Mouse (Mus musculus) cerebellum, adult 2 months (tissue): ENCODE data around the gene Agap1. TPM values are rescaled to one million over a fixed set of nuclear protein-coding genes. Genes with fewer than 3 reads are reported as not detected.
A peak's percentile ranks its signal among the peaks of the same experiment; 100 is the strongest.

Experiments
- DNase-seq, 2 experiments: peaks; one replicate each; pipeline ENCODE4 v3.0.0; 2021
- H3K27ac ChIP-seq: fragments of 200-500 bp; 2 replicates; pipeline ENCODE4 v1.5.1; 2012; ENCODE audit warnings: low read length, control low read depth, inconsistent platforms; ENCODE audit not compliant: insufficient read depth
- H3K27me3 ChIP-seq: fragments of 200-500 bp; 2 replicates; pipeline ENCODE4 v1.6.1; 2012; ENCODE audit warnings: inconsistent platforms, mild to moderate bottlenecking, low read length, moderate library complexity; ENCODE audit not compliant: control insufficient read depth, insufficient read depth
- H3K4me1 ChIP-seq: fragments of 200-500 bp; 2 replicates; pipeline ENCODE4 v1.6.1; 2011; ENCODE audit warnings: low read length; ENCODE audit not compliant: control insufficient read depth, insufficient read depth
- H3K4me3 ChIP-seq: fragments of 200-500 bp; replicated peaks from 2 replicates; pipeline ENCODE3; 2011; ENCODE audit warnings: mild to moderate bottlenecking, low read depth, low read length, control low read depth; ENCODE audit not compliant: insufficient read depth
- CTCF ChIP-seq: fragments of 200-500 bp; IDR thresholded peaks from 2 replicates; pipeline ENCODE4 v1.5.1; 2011; ENCODE audit warnings: low read depth, mild to moderate bottlenecking, control low read depth, low read length, moderate library complexity, borderline replicate concordance; ENCODE audit not compliant: insufficient read depth
- POLR2A ChIP-seq: fragments of 200-500 bp; IDR thresholded peaks from 2 replicates; pipeline ENCODE4 v1.6.1; 2011; ENCODE audit warnings: low read length, control low read depth, borderline replicate concordance; ENCODE audit not compliant: insufficient read depth
- WGBS: fragments of 180-500 bp; shearing (Covaris S2); methylation state at CpG from one replicate; pipeline ENCODE4 v1.1.7; 2018; 5-methylcytosine and 5-hydroxymethylcytosine counted together
- polyA plus RNA-seq: library from polyadenylated mRNA; depleted of rRNA; stranded (reverse); fragments of >200 nt; gene quantifications from 2 replicates; pipeline ENCODE4 v1.2.3, GENCODE M21; 2012

The Agap1 gene
- polyA plus RNA-seq, 1 experiment: 82.9 TPM

DNA sequence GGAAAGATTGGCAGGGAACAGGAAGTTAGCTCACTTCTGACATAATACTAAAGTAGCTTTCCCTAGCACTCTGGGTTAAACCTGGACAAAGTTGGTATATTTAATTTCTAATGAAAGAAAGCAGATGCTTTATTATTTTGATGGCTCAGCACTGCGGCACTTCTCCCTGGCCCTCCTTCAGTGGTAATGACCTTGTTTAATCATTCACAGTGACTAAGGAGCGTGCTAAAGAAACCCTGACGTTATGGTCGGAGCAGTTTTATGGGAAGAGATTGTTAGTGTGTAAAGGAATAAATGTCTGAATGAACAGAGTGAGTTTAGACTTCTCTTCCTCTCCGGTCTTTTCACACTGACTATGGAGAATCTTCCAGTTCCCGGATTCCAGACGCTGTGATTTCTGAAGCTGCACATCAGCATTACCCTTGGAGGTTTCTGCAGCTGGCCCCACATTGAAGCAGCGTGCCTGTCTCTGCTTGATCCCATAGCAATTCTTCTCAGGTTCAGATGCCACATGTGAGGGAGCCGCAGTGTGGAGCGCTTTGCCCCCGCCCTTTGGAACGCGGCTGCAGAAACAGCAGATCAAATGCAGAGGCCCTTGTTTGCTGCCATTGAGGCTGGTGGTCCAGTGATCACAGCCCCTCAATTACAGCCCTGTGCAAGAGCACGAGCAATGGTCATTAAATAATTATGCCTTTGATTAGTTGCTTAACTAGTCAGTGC, 362.0 kb downstream of the Agap1 start:
- H3K27ac ChIP-seq: no peak overlapping the region
- WGBS: 71% methylated on average over 14 of the region's 14 CpGs

DNA sequence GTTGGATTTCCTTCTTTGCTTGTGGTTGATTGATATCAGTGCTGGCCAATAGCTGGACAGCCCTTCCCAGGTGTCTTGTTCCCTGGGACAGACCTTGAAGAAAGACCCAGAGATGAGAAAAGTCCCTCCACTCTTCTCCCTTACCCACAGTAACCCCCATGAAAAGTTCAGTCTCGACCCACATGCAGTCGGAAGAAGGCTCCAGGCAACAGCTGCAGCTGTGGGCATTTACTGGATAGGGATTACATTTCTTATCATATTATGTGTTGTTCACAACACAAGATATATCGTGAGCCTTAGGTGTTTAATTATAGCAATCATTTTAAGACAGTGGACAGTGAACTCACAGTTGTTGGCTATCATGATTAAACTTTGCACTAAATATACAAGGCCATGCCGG, 367.2 kb downstream of the Agap1 start:
- 89% methylated on average over 4 of the region's 4 CpGs for WGBS

More for the DNA sequence above, 362.0 kb downstream of the Agap1 start:
- Histone ChIP-seq H3K4me1 (peaks cover 10% of the 10 kb centered on the region), H3K4me3 (no peak overlapping the region), H3K27me3 (no peaks in the 10 kb centered on the region)
- DNase-seq: no peak
- no peak for TF ChIP-seq POLR2A
- no peak for TF ChIP-seq CTCF

DNA sequence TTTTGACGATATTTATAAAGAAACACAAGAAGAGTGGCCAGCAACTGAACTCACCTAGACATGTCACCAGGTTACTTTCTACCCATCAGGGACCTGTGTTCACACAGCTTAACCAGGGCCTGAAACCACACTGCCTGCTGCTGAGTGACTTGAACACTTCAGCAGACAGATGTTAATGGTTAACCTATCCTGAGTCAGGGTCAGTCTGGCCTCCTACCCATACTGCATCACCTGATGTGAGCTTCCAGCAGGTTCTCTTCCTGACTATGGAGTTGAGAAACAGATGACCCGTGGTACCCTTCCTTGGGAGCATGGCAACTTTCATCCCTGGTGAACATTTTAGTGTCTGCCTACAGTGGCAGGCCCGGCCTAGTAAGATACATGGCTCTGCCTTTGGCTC, 367.8 kb downstream of the Agap1 start:
- TF ChIP-seq POLR2A (no peak), CTCF (no peak)
- Histone ChIP-seq H3K27ac (no peak overlapping the region), H3K4me1 (peaks cover 3% of the 10 kb centered on the region; the same call in 1 of the 2 replicates), H3K4me3 (no peak overlapping the region), H3K27me3 (no peaks in the 10 kb centered on the region)
- no peak for DNase-seq
- 90% methylated on average over 3 of the region's 3 CpGs for WGBS

More for the DNA sequence above, 367.2 kb downstream of the Agap1 start:
- H3K27ac ChIP-seq: no peak overlapping the region
- no peaks in the 10 kb centered on the region for H3K27me3 ChIP-seq
- no peak for TF ChIP-seq POLR2A
- no peak for DNase-seq
- H3K4me1 ChIP-seq: peaks cover 3% of the 10 kb centered on the region; the same call in 1 of the 2 replicates
- H3K4me3 ChIP-seq: no peak overlapping the region

DNA sequence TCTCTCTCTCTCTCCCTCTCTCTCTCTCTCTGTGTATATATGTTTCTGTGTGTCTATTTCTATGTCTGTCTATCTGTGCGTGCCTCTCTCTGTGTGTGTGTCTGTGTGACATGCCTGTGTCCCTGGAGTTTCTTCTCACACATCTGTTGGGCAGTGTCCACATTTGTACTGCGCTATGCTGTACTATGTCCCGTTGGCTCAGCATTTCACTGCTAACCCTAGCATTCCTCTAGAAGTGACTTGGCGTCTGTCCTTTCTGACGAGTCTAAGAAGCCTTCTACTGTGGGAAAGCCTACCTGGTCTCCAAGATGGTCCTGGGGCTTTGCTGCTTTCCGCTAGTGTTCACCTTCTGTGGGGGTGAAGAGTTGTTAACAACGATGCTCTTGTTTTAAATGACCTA, 368.4 kb downstream of the Agap1 start:
- 83% methylated on average over 7 of the region's 7 CpGs for WGBS
- no peak for DNase-seq
- no peak overlapping the region for H3K4me3 ChIP-seq

DNA sequence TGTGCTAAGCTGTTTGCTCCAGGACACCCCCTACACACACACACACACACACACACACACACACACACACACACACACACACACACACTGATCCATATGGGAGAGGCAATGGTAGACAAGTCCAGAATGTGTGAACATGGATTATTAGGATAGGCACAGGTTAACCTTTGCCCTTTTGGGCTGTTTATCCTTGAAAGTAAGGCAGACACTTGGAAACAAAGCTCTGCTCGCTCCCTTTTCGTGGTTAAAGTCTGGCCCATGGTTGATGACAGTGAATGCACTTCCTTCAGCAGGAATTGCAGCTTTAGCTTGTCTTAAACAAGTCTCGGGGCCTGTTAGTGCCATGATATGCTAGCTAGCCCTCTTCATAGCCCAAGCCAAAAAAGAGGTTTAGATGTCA, 372.4 kb downstream of the Agap1 start:
- Histone ChIP-seq H3K4me3 (no peak overlapping the region), H3K27ac (no peak overlapping the region), H3K4me1 (no peaks in the 10 kb centered on the region), H3K27me3 (no peaks in the 10 kb centered on the region)
- TF ChIP-seq CTCF (no peak), POLR2A (no peak)
- WGBS: 71% methylated on average over 3 of the region's 3 CpGs
- DNase-seq: no peak

More for the DNA sequence above, 368.4 kb downstream of the Agap1 start:
- H3K27ac ChIP-seq: no peak overlapping the region
- H3K27me3 ChIP-seq: no peaks in the 10 kb centered on the region
- TF ChIP-seq POLR2A (no peak), CTCF (no peak)
- H3K4me1 ChIP-seq: peaks cover 3% of the 10 kb centered on the region; the same call in 1 of the 2 replicates

DNA sequence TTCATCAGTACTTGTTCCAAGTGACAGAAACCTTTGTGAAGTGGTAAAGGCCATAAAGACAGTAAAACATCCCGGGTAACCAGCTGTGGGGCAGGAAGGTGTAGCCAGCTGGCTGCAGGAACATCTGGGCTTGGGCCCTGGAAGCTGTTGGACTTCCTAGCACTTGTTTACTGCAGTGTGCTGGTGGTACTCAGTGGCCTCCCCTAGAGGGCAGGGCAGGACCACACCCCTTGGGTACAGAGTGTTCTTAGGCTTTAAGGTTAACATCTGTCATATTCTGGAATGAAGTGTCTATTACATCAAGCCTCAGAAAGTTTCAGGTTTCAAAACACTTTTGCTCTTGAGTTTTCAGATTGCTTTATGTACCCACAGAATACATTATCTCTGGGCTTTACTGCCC, 376.5 kb downstream of the Agap1 start:
- 90% methylated on average over 1 of the region's 1 CpGs for WGBS
- no peak overlapping the region for H3K27ac ChIP-seq
- no peaks in the 10 kb centered on the region for H3K27me3 ChIP-seq
- no peak for DNase-seq
- H3K4me3 ChIP-seq: no peak overlapping the region
- TF ChIP-seq CTCF (no peak), POLR2A (no peak)
- no peaks in the 10 kb centered on the region for H3K4me1 ChIP-seq

DNA sequence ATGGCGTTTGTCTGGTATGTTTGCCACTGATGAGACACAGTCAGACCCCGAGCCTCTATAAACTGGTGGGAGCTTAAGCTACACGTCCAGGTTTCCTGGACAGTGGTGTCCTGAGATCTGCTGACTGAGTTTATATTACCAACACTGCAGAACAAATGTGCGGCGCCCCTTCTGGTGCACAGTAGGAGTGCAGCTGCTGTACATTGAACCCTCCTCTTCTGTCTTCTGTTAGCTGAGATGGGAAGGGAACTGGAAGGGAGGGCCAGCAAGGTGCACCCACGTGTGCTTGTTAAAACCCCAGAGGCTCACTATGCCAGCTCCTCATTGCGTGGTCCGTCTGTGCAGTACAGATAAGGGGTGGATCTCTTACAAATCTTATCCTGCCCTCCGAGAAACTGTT, 389.5 kb downstream of the Agap1 start:
- Histone ChIP-seq H3K4me1 (no peaks in the 10 kb centered on the region), H3K27ac (no peak overlapping the region), H3K27me3 (no peaks in the 10 kb centered on the region), H3K4me3 (no peak overlapping the region)
- DNase-seq: no peak
- WGBS: 74% methylated on average over 9 of the region's 9 CpGs
- TF ChIP-seq POLR2A (no peak), CTCF (peak; percentile 18; the same call in 1 of the 2 replicates)

DNA sequence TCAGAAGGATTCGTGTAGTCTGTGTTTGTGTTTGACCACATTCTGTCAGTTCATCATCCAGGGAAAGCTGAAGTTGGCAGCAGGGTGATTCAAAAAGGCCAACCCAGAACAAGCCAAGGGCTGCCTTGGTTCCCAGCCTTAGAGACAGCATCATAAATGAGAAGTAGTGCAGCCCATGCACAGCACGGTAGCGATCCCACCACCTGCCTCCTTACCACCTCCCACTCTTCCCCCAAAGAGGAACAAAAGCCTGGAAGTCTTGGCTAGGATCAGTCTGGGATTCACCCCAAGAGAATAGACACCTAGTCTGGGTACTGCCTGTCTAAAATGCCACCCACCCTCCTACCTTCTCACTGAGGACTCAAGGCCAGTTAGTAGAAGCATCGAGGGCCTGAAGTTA, 390.9 kb downstream of the Agap1 start:
- 0 out of 2 replicates have a peak, but pooled peaks cover 4% of the 10 kb centered on the region for H3K4me1 ChIP-seq
- TF ChIP-seq CTCF (no peak), POLR2A (no peak)
- H3K4me3 ChIP-seq: no peak overlapping the region
- no peak overlapping the region for H3K27ac ChIP-seq
- H3K27me3 ChIP-seq: no peaks in the 10 kb centered on the region
- DNase-seq: no peak
- whole genome bisulfite sequencing: 63% methylated on average over 4 of the region's 4 CpGs
